10 mouse cellular contexts compared by ENCODE assay signal in genomic region chr16:97761782-97762181, GRCm38 (mm10). TPM values are rescaled to one million over a fixed set of nuclear protein-coding genes. Genes with fewer than 3 reads are reported as not detected.
DNase-seq lines count a peak whose midpoint lies in the region; ATAC-seq and TF ChIP-seq lines count a peak whose summit lies in the region.
"Had no signal": no experiment of that assay in that cellular context is flagged by ENCODE, and none has a peak within 500 bp of the region (broad histone marks: within the 10 kb centered on the region; RNA-seq: fewer than 3 reads in every experiment).

No protein-coding gene starts in this region.

- no peak overlapping the region for H3K9ac ChIP-seq in embryonic facial prominence, embryonic 13.5 days

- no peaks in the 10 kb centered on the region for H3K9me3 ChIP-seq in E14TG2a.4 (ENCODE audit: low read length)
- no peaks in the 10 kb centered on the region for H3K9me3 ChIP-seq in embryonic facial prominence, embryonic 13.5 days
- no peaks in the 10 kb centered on the region for H3K9me3 ChIP-seq in hindbrain, embryonic 10.5 days

- H3K4me2 ChIP-seq in embryonic facial prominence, embryonic 13.5 days: peak overlapping the region; percentile 68

- TF ChIP-seq CTCF in E14TG2a.4 (conservative IDR thresholded peaks at IDR 0.05; ENCODE audit: low read length): no peak

- H3K4me1 ChIP-seq in E14TG2a.4 (replicated peaks; ENCODE audit: low read depth, low read length): peaks cover 70% of the 10 kb centered on the region
- peaks cover 12% of the 10 kb centered on the region for H3K4me1 ChIP-seq in embryonic facial prominence, embryonic 13.5 days
- H3K4me1 ChIP-seq in hindbrain, embryonic 10.5 days (replicated peaks): peaks cover 13% of the 10 kb centered on the region

- DNase-seq in kidney, adult 11 months: peak; percentile 49
- DNase-seq in kidney, postnatal 10 days: no peak
- peak; percentile 24 to 32 for DNase-seq in kidney, postnatal 36 days
- DNase-seq in hindbrain, embryonic 10.5 days (ENCODE audit: low spot score): no peak
- no peak for DNase-seq in frontal cortex, adult 2 months (ENCODE audit: extremely low spot score in 1 of 2, low spot score in 1 of 2)
- DNase-seq in layer of hippocampus, adult 11-12 months (ENCODE audit: low spot score): no peak
- DNase-seq: cerebellum, adult 9-11 months; spleen, adult 18-20 months had no signal

- no peaks in the 10 kb centered on the region for H3K36me3 ChIP-seq in E14TG2a.4 (ENCODE audit: insufficient read depth, low read length)
- no peaks in the 10 kb centered on the region for H3K36me3 ChIP-seq in embryonic facial prominence, embryonic 13.5 days
- no peaks in the 10 kb centered on the region for H3K36me3 ChIP-seq in hindbrain, embryonic 10.5 days

- peaks cover 68% of the 10 kb centered on the region for H3K27me3 ChIP-seq in E14TG2a.4 (ENCODE audit: insufficient read depth, low read length)
- peaks cover 68% of the 10 kb centered on the region for H3K27me3 ChIP-seq in embryonic facial prominence, embryonic 13.5 days
- peaks cover 65% of the 10 kb centered on the region for H3K27me3 ChIP-seq in hindbrain, embryonic 10.5 days (ENCODE audit: insufficient read depth, poor library complexity, severe bottlenecking)

- no peak for ATAC-seq in embryonic facial prominence, embryonic 13.5 days (ENCODE audit: insufficient number of reproducible peaks, insufficient read depth, low FRiP score, low TSS enrichment, low read depth)

- 0 out of 2 replicates have a peak overlapping the region, but pooled peaks have one; percentile 0 for H3K27ac ChIP-seq in embryonic facial prominence, embryonic 13.5 days
- no peak overlapping the region for H3K27ac ChIP-seq in hindbrain, embryonic 10.5 days

- WGBS in embryonic facial prominence, embryonic 13.5 days: 35% methylated on average over 2 of the region's 2 CpGs
- 46% methylated on average over 2 of the region's 2 CpGs for WGBS in hindbrain, embryonic 10.5 days

- H3K4me3 ChIP-seq in E14TG2a.4 (replicated peaks; ENCODE audit: low read length): peak overlapping the region; percentile 80; the same call in 1 of the 2 replicates
- H3K4me3 ChIP-seq in embryonic facial prominence, embryonic 13.5 days: peak overlapping the region; percentile 50
- no peak overlapping the region for H3K4me3 ChIP-seq in hindbrain, embryonic 10.5 days

RNA-seq across cellular contexts. Expression of gene Ripk4, which starts 1.8 kb away (rescaled TPM):
- 16.0 and 16.3 TPM in 2 replicates for polyA plus RNA-seq in embryonic facial prominence, embryonic 13.5 days (2015; fragmentation: Nextera tagmentation; extraction: Ambion mirVana)
- polyA plus RNA-seq in hindbrain, embryonic 10.5 days (2016; fragmentation: Nextera tagmentation; extraction: Ambion mirVana): 2.9 TPM in 2 replicates
- polyA plus RNA-seq in frontal cortex, adult 2 months (2012; rRNA removed): 0.71 and 0.86 TPM in 2 replicates

Comparison
In these comparisons a context has a peak if more than half of its experiments do, and no peak if none do; other contexts are left out.
1. DNase-seq: peak in kidney, adult 11 months (single experiment) and kidney, postnatal 36 days (2 of 2); none in kidney, postnatal 10 days (single experiment), hindbrain, embryonic 10.5 days (single experiment), frontal cortex, adult 2 months (0 of 2) and layer of hippocampus, adult 11-12 months (single experiment).